Mouse (Mus musculus) lung, postnatal 10 days (tissue): Measurements from ENCODE around the gene Krt84.

Experiments
- DNase-seq: peaks from one replicate; pipeline ENCODE4 v3.0.0; 2021

Gene Krt84

DNA sequence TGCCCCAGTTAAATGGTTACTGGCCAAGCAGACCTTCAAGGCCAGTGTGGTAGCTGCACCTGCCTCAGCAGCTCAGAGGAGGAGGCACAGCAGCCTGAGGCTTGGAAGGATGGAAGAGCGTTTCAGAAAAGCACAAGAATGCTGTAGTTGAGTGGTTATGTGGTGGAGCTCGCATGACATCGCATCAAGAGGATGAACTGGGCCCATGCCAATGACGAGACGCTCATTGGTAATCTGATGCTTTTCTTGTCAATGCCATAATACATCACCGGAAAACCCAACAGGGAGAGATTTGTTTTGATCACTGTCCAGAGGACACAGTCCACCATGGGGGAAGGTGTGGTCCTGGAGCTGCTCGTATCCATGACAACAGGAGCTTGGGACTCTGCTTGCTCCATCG lies 37.4 kb downstream of the Krt84 start:
- no peak for DNase-seq

DNA sequence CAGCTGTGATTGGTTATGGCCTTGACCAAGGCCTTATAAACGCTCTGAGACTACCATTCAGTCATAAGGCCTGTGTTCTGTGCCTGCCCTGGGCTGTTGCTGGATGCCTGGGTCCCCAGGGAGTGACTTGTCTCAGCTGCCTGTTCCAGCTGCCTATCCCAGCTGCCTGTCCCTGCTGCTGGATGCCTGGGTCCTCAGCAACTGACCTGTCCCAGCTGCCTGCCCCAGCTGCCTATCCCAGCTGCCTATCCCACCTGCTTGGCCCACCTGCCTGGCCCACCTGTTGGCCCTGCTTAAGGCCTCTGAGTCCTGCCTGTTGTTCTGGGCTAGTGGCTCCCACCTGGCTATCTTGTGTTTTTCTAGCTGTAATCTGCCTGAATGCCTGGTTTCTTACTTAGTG lies 38.4 kb downstream of the Krt84 start:
- no peak for DNase-seq

DNA sequence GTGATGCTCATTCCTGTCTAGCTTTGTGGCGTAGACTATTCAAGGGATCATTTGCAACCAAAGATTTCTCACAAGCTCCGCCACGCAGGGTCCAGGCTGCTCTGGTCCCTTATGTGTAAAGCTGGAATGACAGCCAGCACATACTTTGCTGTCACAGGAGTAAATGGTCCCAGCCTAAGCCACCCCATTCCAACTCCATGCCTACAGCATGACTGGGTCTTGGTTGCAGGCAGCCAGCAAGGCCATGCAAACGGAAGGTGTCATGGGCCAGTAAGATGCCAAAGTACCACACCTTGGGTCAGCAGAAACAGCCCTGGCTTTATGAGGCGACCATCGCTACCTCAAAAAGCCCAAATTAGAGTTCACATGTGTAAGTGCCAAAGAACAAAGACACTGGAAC lies 38.9 kb downstream of the Krt84 start:
- DNase-seq, result no peak

DNA sequence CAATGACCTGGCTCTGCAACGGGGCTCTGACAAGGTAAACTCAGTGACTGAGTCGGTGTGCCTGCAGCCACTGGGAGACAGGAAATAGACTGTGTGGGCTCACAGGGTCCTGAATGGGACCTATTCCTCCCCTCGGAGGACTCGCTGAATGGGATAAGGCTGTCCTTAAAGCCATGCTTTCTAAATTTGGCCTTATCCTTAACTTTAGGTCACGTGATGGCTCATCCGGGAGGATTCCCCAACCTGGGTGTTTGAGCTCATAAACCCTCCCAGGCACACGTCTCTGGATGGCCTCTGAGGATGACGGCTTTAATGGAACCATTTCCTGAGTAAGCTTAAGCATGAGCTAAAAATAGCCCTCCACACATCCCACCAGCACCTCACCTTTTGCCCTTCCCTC lies 39.9 kb downstream of the Krt84 start:
- no peak for DNase-seq

DNA sequence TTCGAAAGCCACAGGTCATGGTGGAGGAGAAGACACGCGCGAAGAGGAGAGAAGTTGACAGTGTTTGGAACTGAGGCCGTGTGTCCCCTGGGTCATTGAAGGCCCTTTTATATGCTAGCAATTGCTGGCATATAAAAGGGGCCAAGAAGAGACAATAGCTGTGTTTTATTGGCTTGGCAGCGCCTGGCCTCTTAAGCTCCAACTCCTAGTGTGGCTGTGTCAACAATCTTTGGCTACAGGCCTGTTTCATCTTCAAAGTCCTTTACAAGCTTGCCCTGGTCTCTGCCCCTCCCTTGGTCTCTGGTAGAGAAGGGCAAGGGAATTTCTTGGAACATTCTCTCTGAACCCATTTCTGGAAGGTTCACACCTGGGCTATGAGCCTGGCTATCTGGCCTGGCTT lies 41.2 kb downstream of the Krt84 start, which contains the start of gene Krt83:
Gene Krt83, minus strand, starts transcription at position 82 of the 400 bp plus-strand sequence.
- peak; percentile 10 for DNase-seq

DNA sequence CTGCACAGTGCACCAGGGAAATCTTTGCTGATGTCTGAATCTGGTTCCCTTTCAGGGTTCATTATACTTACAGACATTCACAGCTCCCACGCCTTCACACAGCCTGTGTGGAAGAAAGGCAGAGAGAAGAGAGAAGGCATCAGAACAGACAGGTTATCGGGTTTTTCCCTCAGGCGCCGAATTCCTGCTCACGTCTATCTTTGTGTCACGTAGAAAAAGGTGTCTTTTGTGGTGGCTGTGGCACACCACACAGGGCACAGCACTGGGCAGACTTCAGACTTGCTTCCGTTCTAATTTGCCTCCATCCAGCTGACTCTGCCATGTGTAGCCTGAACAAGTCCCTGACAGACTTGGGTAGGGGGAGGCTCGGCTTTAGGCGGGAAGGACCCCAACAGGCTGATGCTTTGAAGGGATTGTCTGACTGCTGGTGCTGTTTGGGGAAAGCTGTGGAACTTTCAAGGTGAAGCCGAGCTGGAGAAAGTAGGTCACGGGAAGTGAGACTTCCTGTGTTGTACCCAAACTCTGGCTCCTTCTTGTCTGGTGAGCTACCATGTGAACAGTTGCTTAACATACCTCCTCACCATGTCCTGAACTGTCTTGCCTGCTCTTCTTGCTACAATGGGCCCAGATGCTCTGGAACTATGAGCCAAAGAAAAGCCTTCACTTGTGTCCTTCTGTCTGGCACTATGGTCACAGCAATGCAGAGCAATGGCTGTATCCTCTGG lies 46.5 kb downstream of the Krt84 start:
- DNase-seq, result no peak

DNA sequence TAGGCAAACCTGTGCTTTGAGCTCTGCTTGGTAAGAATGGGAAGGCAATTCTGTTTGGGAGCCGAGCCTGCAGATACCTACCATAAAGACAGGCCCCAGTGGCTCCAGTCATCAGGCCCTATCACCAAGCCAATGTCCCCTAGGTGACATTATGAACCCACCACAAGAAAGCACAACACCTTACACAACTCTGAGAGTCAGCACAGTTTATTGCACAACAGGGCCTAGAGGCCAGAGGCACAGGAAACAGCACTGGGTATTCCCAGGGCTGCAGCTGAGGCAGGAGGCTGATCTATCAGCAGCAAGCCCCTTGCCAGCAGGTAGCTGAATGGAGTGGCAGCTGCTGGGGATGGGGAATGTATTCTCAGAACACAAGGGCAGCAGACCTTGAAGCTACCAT lies 47.7 kb downstream of the Krt84 start:
- no peak for DNase-seq

DNA sequence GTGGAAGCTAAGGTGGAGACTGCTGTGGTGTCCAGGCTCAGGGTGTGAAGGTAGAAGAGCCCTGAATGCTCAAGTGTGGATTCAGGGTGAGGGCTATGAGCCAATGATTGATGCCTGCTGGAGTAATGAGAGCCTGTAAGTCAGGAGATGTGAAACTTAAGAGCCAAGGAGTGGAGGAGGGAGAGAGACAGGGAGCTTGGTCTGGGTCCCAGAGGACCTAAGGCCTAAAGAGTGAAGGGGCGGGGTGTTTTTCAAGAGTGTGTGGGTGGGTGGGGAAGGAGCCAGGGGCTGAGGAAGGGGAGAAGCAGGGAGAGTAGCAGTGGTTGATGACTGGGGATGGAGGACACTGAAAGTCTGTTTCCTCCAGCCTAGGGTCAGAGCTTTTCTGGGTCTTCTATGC lies 49.0 kb downstream of the Krt84 start:
- DNase-seq, result no peak

DNA sequence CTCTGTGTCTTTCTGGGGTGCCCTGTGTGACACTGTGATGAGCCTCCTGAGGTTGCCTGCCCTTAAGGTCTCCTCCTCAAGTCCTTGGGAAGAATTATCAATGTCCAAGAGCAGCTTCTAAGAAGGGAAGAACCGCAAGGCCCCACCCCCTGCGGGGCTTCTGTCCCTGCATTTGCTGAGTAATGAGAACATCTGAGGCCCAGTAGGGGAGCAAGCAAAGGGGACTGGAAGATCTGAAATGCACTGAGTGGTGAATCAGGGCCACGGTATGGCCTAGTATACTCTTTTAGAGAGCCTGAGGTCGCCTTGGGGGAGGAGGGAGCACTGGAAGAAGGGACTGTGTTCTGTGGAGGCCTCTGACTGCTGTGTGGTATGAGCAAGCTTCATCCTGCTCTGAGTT lies 50.6 kb downstream of the Krt84 start:
- DNase-seq, result no peak

DNA sequence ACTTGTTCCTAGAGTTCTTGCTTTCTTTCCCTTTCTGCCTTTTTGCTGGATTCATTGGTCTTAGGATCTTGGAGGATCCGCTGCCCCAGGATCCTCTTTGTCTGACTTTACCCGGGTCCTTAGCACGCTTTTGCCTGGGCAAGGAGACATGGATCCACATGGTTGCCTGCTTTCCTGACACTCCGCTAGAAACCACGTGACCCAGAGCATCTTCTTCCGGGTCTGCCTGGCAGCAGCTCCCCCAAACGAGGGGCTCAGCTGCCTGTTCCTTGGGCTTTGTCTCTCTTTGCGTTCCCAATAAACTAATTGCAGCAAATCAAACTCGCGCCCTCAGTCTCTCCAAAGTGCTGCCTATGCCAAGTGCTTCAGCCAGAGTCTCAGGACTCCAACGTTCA lies 53.0 kb downstream of the Krt84 start:
- no peak for DNase-seq

DNA sequence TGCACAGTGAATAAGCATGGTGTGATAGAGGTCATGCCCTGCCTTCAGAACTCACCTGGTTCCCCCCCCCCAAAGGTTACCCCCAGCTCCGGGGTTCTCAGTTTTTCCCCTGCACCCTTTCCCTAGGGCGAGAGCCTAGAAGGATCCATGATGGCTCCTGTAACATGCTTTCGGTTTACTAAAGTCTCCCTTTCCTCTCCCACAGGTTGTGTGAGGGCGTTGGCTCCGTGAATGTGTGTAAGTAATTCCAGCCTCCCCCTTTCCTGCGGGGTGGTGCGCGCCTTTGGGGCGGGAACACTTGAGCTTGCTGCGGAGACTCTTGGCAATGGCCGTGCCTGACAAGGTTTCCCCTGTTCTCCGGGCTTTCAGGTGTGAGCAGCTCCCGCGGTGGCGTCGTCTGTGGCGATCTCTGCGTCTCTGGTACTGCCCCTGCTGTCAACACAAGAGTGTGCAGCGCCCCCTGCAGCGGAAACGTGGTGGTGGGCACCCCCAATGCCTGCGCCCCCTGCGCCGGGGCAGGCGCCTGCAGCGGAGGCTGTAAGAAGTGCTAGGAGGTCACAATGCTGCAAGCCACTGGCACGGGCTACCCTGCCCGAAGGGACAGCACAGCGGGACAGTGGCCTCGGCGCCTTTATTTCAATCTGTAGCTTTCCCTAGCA lies 53.5 kb downstream of the Krt84 start:
- peak; percentile 71 for DNase-seq
